Mouse (Mus musculus): ENCODE results near the gene Mtcp1. TPM values are rescaled to one million over a fixed set of nuclear protein-coding genes. Genes with fewer than 3 reads are reported as not detected.

The Mtcp1 gene
- polyA plus RNA-seq, 1 experiment from 2014 or later, result 11.6 TPM

Other genes with a start within 250 kb of the Mtcp1 start
- 35.1 and 36.6 TPM in 2 replicates for gene Fundc2, start 34.2 kb downstream of the Mtcp1 start, polyA plus RNA-seq (2016; fragmentation: Nextera tagmentation; extraction: Ambion mirVana)
- gene F8, start 34.0 kb downstream of the Mtcp1 start, polyA plus RNA-seq (2016; fragmentation: Nextera tagmentation; extraction: Ambion mirVana), result 1.9 TPM in 2 replicates
- 24.7 and 25.0 TPM in 2 replicates for gene Cmc4, start within 50 bp of the Mtcp1 start, polyA plus RNA-seq (2016; fragmentation: Nextera tagmentation; extraction: Ambion mirVana)
- 56.5 and 56.8 TPM in 2 replicates for gene Brcc3, start within 50 bp of the Mtcp1 start, polyA plus RNA-seq (2016; fragmentation: Nextera tagmentation; extraction: Ambion mirVana)
- 249 and 258 TPM in 2 replicates for gene Vbp1, start 97.7 kb upstream of the Mtcp1 start, polyA plus RNA-seq (2016; fragmentation: Nextera tagmentation; extraction: Ambion mirVana)
- gene Rab39b, start 161.6 kb upstream of the Mtcp1 start, polyA plus RNA-seq (2016; fragmentation: Nextera tagmentation; extraction: Ambion mirVana), result 21.3 and 23.8 TPM in 2 replicates